Mouse (Mus musculus) liver, postnatal 0 days (tissue): ENCODE data around the gene Akap8l.

Experiments
- CTCF ChIP-seq: sonication (generic); IDR thresholded peaks from 2 replicates; pipeline ENCODE4 v1.5.1; 2016; ENCODE audit warnings: antibody characterized with exemption, low read depth
- EP300 ChIP-seq: IDR thresholded peaks from 2 replicates; pipeline ENCODE4 v1.6.1; 2016; ENCODE audit warnings: antibody characterized with exemption, low read depth, mild to moderate bottlenecking

DNA sequence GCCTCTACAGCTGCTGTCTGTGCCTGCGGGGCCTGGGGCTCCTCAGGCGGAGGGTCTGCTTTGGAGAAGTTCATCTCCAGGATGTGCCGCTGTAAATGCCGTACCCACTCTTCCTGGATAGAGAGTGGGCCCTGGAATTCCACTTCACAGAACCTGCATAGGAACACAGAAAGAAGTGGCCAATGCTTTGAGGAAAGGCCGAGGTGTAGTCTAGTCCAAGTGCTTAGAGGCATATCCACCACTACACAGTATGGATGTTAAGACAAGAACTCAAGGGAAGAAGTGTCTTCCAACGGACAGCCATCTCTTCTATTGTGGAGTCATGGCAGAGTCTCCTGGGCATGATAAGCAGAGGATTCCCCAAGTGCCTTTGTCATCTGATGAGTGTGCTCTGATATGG is 4.6 kb upstream of the Akap8l start:
- TF ChIP-seq CTCF (no peak), EP300 (no peak)
